Mouse (Mus musculus): ENCODE results near the gene Mark2.

DNA sequence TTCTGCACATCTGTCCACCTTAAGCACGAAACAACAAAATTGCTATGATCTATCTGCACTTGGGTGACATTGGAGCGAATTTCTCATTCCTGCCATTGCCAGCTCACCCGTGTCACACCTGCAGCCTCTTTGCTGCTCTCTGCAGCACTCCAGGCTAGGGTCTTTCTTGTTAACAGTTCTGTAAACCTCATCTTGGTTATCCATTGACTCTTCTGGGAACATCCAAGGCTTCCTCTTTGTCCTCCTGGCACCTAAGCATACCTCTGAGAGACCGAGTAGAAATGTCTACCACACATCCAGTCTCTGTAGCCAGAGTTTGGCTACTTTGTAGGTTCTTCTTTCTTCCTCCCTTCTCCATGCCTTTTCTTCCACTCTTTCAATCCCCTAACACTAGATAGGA is 45.7 kb downstream of the Mark2 start:
- TF ChIP-seq CTCF (IDR thresholded peaks at IDR 0.05; ENCODE audit: low read depth) (no peak), EP300 (optimal IDR thresholded peaks at IDR 0.05) (no peak)

Data from stomach, postnatal 0 days (tissue).